Mouse (Mus musculus): ENCODE measurements around the gene Trnp1. TPM values are rescaled to one million over a fixed set of nuclear protein-coding genes. Genes with fewer than 3 reads are reported as not detected.
A peak's percentile ranks its signal among the peaks of the same experiment; 100 is the strongest.

Gene Trnp1
- polyA plus RNA-seq, 1 experiment from 2014 or later: 1.3 TPM

DNA sequence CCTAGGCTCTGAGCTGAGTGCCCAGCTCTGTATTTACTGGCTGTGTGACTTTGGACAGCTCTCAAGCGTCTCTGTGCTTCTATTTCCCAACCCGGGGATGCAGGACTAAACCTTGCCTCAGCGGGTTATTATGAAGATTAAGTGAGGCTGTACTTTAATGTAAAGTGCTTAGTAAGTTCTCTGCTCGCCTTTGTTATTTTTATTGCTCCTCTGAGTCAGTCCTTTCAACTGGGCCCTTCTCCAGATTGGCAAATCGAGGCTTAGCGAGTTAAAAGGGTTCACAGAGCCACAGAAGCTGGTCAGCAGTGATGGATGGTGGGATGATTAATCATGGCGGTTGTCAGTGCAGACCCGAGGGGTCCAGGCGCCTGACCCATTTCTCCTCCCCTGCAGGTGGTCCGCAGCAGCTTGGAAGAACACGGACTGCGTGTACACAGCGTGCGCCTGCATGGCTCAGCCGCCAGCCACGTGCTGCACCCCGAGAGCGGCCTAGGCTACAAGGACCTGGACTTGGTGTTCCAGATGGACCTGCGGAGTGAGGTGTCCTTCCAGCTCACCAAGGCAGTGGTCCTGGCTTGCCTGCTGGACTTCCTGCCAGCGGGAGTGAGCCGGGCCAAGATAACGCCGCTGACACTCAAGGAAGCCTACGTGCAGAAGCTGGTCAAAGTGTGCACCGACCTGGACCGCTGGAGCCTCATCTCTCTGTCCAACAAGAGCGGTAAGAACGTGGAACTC is 12.5 kb downstream of the Trnp1 start:
- H3K9me3 ChIP-seq (ENCODE audit: low read depth, low read length): no peaks in the 10 kb centered on the region
- H3K36me3 ChIP-seq (ENCODE audit: insufficient read depth): no peaks in the 10 kb centered on the region
- no peak for ATAC-seq (ENCODE audit: insufficient read depth)
- no peak overlapping the region for H3K4me3 ChIP-seq (ENCODE audit: low read depth, low read length)
- no peak for TF ChIP-seq CTCF (IDR thresholded peaks at IDR 0.05; ENCODE audit: low read depth)
- no peak for DNase-seq
- H3K9ac ChIP-seq: no peak overlapping the region
- H3K4me2 ChIP-seq: no peak overlapping the region
- WGBS: 76% methylated on average over 28 of the region's 28 CpGs
- no peak overlapping the region for H3K27ac ChIP-seq (ENCODE audit: low read depth)
- H3K4me1 ChIP-seq (ENCODE audit: insufficient read depth): peaks cover 2% of the 10 kb centered on the region
- H3K27me3 ChIP-seq (ENCODE audit: insufficient read depth, low read length): peaks cover 14% of the 10 kb centered on the region; the same call in 1 of the 2 replicates

DNA sequence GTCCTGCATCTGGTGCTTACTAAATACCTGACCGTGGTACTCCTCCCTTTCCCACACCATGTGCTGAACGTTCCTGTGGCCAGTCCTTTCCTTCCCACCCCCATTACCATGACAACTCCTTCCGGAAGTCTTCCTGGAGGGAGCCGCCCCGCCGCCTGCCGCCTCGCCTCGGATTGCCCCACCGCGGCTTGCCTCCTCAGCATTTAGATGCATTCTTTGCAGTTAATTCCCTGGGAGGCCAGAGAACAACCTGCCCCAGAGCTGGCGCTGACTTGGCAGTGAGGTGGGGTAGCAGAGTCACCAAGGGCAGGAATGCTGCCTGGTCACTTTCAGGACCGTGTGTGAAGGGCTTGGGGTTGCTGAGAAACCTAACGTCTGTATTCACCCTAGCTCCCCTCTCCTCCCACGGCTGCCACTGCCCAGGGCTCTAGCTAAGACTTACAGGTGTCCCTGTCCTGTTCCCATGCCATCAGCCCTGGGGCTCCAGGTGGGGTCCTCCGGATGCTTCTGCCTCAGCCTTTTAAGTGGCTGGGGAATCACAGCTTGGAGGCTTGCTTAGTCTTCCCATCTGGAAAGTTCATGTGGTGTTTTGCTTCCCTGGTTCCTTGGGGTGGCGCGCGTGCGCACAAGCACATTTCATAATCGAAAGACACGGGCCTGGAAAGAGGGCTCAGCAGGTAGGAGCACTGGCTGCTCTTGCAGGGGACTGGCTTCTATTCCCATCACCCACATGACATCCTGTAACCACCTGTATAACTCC is 13.9 kb downstream of the Trnp1 start:
- no peak for ATAC-seq (ENCODE audit: insufficient read depth)
- peaks cover 2% of the 10 kb centered on the region for H3K4me1 ChIP-seq (ENCODE audit: insufficient read depth)
- H3K9me3 ChIP-seq (ENCODE audit: low read depth, low read length): no peaks in the 10 kb centered on the region
- DNase-seq: peak; percentile 58
- no peak overlapping the region for H3K4me3 ChIP-seq (ENCODE audit: low read depth, low read length)
- H3K27ac ChIP-seq (ENCODE audit: low read depth): no peak overlapping the region; the same call in 1 of the 2 replicates
- no peaks in the 10 kb centered on the region for H3K36me3 ChIP-seq (ENCODE audit: insufficient read depth)
- H3K27me3 ChIP-seq (ENCODE audit: insufficient read depth, low read length): peaks cover 23% of the 10 kb centered on the region
- H3K9ac ChIP-seq: no peak overlapping the region
- TF ChIP-seq CTCF (IDR thresholded peaks at IDR 0.05; ENCODE audit: low read depth): no peak
- peak overlapping the region; percentile 45 for H3K4me2 ChIP-seq
- 12% methylated on average over 22 of the region's 22 CpGs for WGBS

DNA sequence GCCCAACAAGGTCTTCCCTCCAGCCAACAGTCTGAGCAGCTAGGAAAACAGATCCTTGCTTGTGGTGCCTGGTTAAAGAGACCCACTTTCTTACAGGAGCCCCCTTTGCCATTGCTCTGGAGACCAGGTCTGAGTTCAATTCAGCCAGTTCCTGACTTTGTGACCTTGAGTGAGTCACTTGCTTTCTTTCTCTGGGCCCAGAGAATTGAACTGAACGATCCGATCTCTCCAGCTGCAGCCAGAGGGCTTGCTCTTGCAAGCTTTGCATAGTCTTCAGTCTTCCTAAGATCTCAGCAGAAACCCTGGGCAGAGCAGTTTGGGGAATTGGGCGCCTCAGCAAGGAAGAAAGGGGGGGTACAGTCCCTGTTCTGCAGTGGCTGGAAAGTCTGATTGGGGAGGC is 15.9 kb downstream of the Trnp1 start:
- ATAC-seq (ENCODE audit: insufficient read depth) (no peak), DNase-seq (no peak)
- Histone ChIP-seq H3K4me1 (ENCODE audit: insufficient read depth) (peaks cover 2% of the 10 kb centered on the region; the same call in 1 of the 2 replicates), H3K4me2 (no peak overlapping the region), H3K4me3 (ENCODE audit: low read depth, low read length) (no peak overlapping the region), H3K9me3 (ENCODE audit: low read depth, low read length) (no peaks in the 10 kb centered on the region), H3K9ac (no peak overlapping the region), H3K27me3 (ENCODE audit: insufficient read depth, low read length) (peaks cover 29% of the 10 kb centered on the region), H3K36me3 (ENCODE audit: insufficient read depth) (no peaks in the 10 kb centered on the region), H3K27ac (ENCODE audit: low read depth) (no peak overlapping the region)
- TF ChIP-seq CTCF (IDR thresholded peaks at IDR 0.05; ENCODE audit: low read depth): no peak
- WGBS: 74% methylated on average over 3 of the region's 3 CpGs

DNA sequence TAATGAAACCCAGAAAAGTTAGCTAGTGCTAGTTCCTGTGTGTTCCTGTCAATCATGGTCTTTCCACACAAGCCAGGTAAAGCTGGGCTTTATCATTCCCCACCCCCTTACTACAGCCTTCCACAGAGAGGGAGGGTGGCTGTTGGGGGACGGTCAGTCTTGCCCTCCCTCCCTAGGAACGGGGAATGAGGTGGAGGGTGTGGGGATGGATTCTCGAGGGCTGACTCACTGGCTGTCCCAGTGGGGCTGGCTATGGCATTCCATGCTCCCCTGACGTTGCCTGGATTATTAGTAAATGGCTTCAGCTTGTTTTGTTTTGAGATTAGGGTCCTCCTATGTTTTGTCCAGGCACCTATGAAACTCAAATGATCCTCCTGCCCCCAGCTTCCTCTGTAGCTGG is 16.9 kb downstream of the Trnp1 start:
- Histone ChIP-seq H3K9ac (no peak overlapping the region), H3K27me3 (ENCODE audit: insufficient read depth, low read length) (peaks cover 29% of the 10 kb centered on the region), H3K4me3 (ENCODE audit: low read depth, low read length) (no peak overlapping the region), H3K4me2 (no peak overlapping the region), H3K36me3 (ENCODE audit: insufficient read depth) (no peaks in the 10 kb centered on the region), H3K4me1 (ENCODE audit: insufficient read depth) (peaks cover 2% of the 10 kb centered on the region; the same call in 1 of the 2 replicates), H3K9me3 (ENCODE audit: low read depth, low read length) (no peaks in the 10 kb centered on the region), H3K27ac (ENCODE audit: low read depth) (no peak overlapping the region)
- ATAC-seq (ENCODE audit: insufficient read depth): no peak
- no peak for TF ChIP-seq CTCF (IDR thresholded peaks at IDR 0.05; ENCODE audit: low read depth)
- DNase-seq: no peak
- WGBS: 15% methylated on average over 4 of the region's 4 CpGs

DNA sequence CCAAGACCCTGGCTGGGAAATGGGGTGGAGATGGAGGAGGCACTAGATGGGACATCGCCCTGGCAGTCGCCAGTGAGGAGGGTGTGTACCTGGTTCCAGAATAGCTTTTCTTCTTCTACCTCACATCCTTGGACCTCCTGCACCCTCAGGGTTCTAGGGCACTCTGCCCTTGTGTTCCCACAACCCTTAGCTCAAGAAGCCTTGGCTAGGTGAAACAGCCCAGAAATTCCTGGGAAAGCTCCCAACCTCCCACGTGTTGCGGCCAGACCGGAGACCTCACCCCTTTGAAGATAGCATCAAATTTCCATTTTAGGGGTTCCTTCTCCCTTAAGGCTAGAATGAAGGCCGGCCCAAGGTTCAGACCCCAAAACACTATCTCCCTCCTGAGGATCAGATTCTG is 17.6 kb downstream of the Trnp1 start:
- H3K36me3 ChIP-seq (ENCODE audit: insufficient read depth): no peaks in the 10 kb centered on the region
- H3K4me1 ChIP-seq (ENCODE audit: insufficient read depth): peaks cover 2% of the 10 kb centered on the region; the same call in 1 of the 2 replicates
- peaks cover 29% of the 10 kb centered on the region for H3K27me3 ChIP-seq (ENCODE audit: insufficient read depth, low read length)
- DNase-seq (no peak), ATAC-seq (ENCODE audit: insufficient read depth) (no peak)
- peak overlapping the region; percentile 41; the same call in 1 of the 2 replicates for H3K4me3 ChIP-seq (ENCODE audit: low read depth, low read length)
- no peak overlapping the region for H3K9ac ChIP-seq
- WGBS: 35% methylated on average over 6 of the region's 6 CpGs
- no peak overlapping the region for H3K27ac ChIP-seq (ENCODE audit: low read depth)
- H3K4me2 ChIP-seq: no peak overlapping the region
- TF ChIP-seq CTCF (IDR thresholded peaks at IDR 0.05; ENCODE audit: low read depth): no peak
- no peaks in the 10 kb centered on the region for H3K9me3 ChIP-seq (ENCODE audit: low read depth, low read length)

DNA sequence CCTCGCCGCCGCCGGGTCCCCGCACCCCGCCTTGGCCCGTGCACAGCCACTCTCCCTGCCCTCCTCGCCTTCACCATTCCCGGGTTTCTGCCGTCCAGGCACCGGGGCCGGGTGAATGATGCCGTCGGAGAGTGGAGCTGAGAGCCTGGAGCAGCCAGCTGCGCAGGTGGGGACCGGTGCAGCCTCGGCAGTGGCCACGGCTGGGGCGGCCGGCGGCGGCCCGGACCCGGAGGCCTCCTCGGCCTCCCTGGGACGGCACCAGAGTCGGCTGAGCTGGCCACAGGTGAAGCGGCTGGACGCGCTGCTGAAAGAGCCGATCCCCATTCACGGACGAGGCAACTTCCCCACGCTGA is 18.2 kb downstream of the Trnp1 start:
- peak overlapping the region; percentile 38 for H3K9ac ChIP-seq
- peak overlapping the region; percentile 41 for H3K4me3 ChIP-seq (ENCODE audit: low read depth, low read length)
- H3K9me3 ChIP-seq (ENCODE audit: low read depth, low read length): no peaks in the 10 kb centered on the region
- H3K36me3 ChIP-seq (ENCODE audit: insufficient read depth): no peaks in the 10 kb centered on the region
- ATAC-seq (ENCODE audit: insufficient read depth): no peak
- H3K4me2 ChIP-seq: peak overlapping the region; percentile 63
- 4% methylated on average over 34 of the region's 34 CpGs for WGBS
- DNase-seq: no peak
- H3K27me3 ChIP-seq (ENCODE audit: insufficient read depth, low read length): peaks cover 29% of the 10 kb centered on the region
- no peak overlapping the region for H3K27ac ChIP-seq (ENCODE audit: low read depth)
- TF ChIP-seq CTCF (IDR thresholded peaks at IDR 0.05; ENCODE audit: low read depth): no peak
- peaks cover 2% of the 10 kb centered on the region; the same call in 1 of the 2 replicates for H3K4me1 ChIP-seq (ENCODE audit: insufficient read depth)

Measured in lung, embryonic 14.5 days (tissue).